Mouse (Mus musculus) bone marrow, adult 2 months (tissue): Measurements from ENCODE around the gene Rassf8.

Experiments used
- CTCF ChIP-seq: fragments of 200-500 bp; IDR thresholded peaks from 2 replicates; pipeline ENCODE4 v1.5.1; 2011; ENCODE audit warnings: low read length, control low read depth; ENCODE audit not compliant: control insufficient read depth, insufficient read depth
- POLR2A ChIP-seq: fragments of 200-500 bp; IDR thresholded peaks from 2 replicates; pipeline ENCODE4 v1.6.1; 2011; ENCODE audit warnings: low read depth, mild to moderate bottlenecking, control low read depth, low read length, borderline replicate concordance; ENCODE audit not compliant: control insufficient read depth

- TF ChIP-seq CTCF (no peak), POLR2A (no peak)
These were observed 55.4 kb downstream of the Rassf8 start for GRCm38 (mm10) chr6:145801796-145802488.
